Mouse (Mus musculus) macrophage (primary cell): ENCODE results near the gene Gramd1b. TPM values are rescaled to one million over a fixed set of nuclear protein-coding genes. Genes with fewer than 3 reads are reported as not detected.

Experiments used
- H3K27ac ChIP-seq: fragments of 350-480 bp; formaldehyde crosslinking; 2 replicates; pipeline ENCODE4 v1.9.0; 2021
- H3K36me3 ChIP-seq: fragments of 350-480 bp; formaldehyde crosslinking; 2 replicates; pipeline ENCODE4 v1.9.0; 2021; ENCODE audit errors: inconsistent target
- H3K4me3 ChIP-seq: fragments of 350-480 bp; formaldehyde crosslinking; 2 replicates; pipeline ENCODE4 v1.9.0; 2021; ENCODE audit errors: inconsistent target
- H3K79me2 ChIP-seq: fragments of 350-480 bp; formaldehyde crosslinking; 2 replicates; pipeline ENCODE4 v1.9.0; 2021; ENCODE audit errors: inconsistent target
- WGBS: methylation state at CpG from one replicate; pipeline ENCODE4 v1.1.7; 2026; ENCODE audit warnings: inconsistent platforms; ENCODE audit not compliant: missing documents; 5-methylcytosine and 5-hydroxymethylcytosine counted together
- polyA plus RNA-seq: library from polyadenylated mRNA; stranded (reverse); fragments of 250-400 nt; gene quantifications from 3 replicates; pipeline ENCODE4 v1.2.4, GENCODE M21; 2018; ENCODE audit warnings: inconsistent platforms

Gramd1b gene
- polyA plus RNA-seq, 1 experiment from 2014 or later, result 73.4 TPM

- Histone ChIP-seq H3K36me3 (no peaks in the 10 kb centered on the region; the same call in 1 of the 2 replicates), H3K27ac (no peak overlapping the region), H3K4me3 (no peak overlapping the region), H3K79me2 (peaks cover 84% of the 10 kb centered on the region)
- WGBS, result 92% methylated on average over 4 of the region's 4 CpGs
Measured at GRCm38 (mm10) chr9:40337131-40337820, 193.9 kb downstream of the Gramd1b start.

GRCm38 (mm10) chr9:40336701-40337100, 194.5 kb downstream of the Gramd1b start:
- no peaks in the 10 kb centered on the region; the same call in 1 of the 2 replicates for H3K36me3 ChIP-seq
- 90% methylated on average over 5 of the region's 5 CpGs for WGBS
- H3K27ac ChIP-seq, result no peak overlapping the region
- H3K79me2 ChIP-seq, result peaks cover 79% of the 10 kb centered on the region
- H3K4me3 ChIP-seq, result no peak overlapping the region

GRCm38 (mm10) chr9:40334617-40335016, 196.6 kb downstream of the Gramd1b start:
- H3K27ac ChIP-seq, result no peak overlapping the region
- H3K79me2 ChIP-seq, result peaks cover 63% of the 10 kb centered on the region
- WGBS, result 90% methylated on average over 2 of the region's 2 CpGs
- H3K36me3 ChIP-seq, result no peaks in the 10 kb centered on the region; the same call in 1 of the 2 replicates
- no peak overlapping the region for H3K4me3 ChIP-seq

- Histone ChIP-seq H3K27ac (no peak overlapping the region), H3K36me3 (no peaks in the 10 kb centered on the region; the same call in 1 of the 2 replicates), H3K79me2 (peaks cover 63% of the 10 kb centered on the region), H3K4me3 (no peak overlapping the region)
- 54% methylated on average over 9 of the region's 9 CpGs for WGBS
Measured at GRCm38 (mm10) chr9:40333649-40334396, 197.4 kb downstream of the Gramd1b start.

- WGBS, result 92% methylated on average over 31 of the region's 31 CpGs
- H3K4me3 ChIP-seq, result no peak overlapping the region
- no peaks in the 10 kb centered on the region; the same call in 1 of the 2 replicates for H3K36me3 ChIP-seq
Measured at GRCm38 (mm10) chr9:40332731-40333648, 198.2 kb downstream of the Gramd1b start.

GRCm38 (mm10) chr9:40332326-40332725, 198.9 kb downstream of the Gramd1b start:
- H3K27ac ChIP-seq, result no peak overlapping the region
- no peaks in the 10 kb centered on the region; the same call in 1 of the 2 replicates for H3K36me3 ChIP-seq
- 100% methylated on average over 4 of the region's 4 CpGs for WGBS
- no peak overlapping the region for H3K4me3 ChIP-seq
- peaks cover 63% of the 10 kb centered on the region for H3K79me2 ChIP-seq

More at GRCm38 (mm10) chr9:40332731-40333648, 198.2 kb downstream of the Gramd1b start:
- H3K27ac ChIP-seq, result no peak overlapping the region
- H3K79me2 ChIP-seq, result peaks cover 63% of the 10 kb centered on the region

- H3K4me3 ChIP-seq, result no peak overlapping the region
- WGBS, result 94% methylated on average over 15 of the region's 15 CpGs
Measured at GRCm38 (mm10) chr9:40331411-40332286, 199.5 kb downstream of the Gramd1b start.

GRCm38 (mm10) chr9:40330609-40331382, 200.4 kb downstream of the Gramd1b start:
- H3K4me3 ChIP-seq, result no peak overlapping the region
- H3K36me3 ChIP-seq, result no peaks in the 10 kb centered on the region; the same call in 1 of the 2 replicates
- peaks cover 63% of the 10 kb centered on the region for H3K79me2 ChIP-seq
- WGBS, result 57% methylated on average over 19 of the region's 19 CpGs
- peak overlapping the region; percentile 15; the same call in 1 of the 2 replicates for H3K27ac ChIP-seq

More at GRCm38 (mm10) chr9:40331411-40332286, 199.5 kb downstream of the Gramd1b start:
- no peak overlapping the region for H3K27ac ChIP-seq
- H3K36me3 ChIP-seq, result no peaks in the 10 kb centered on the region; the same call in 1 of the 2 replicates
- peaks cover 63% of the 10 kb centered on the region for H3K79me2 ChIP-seq

GRCm38 (mm10) chr9:40326260-40326915, 204.8 kb downstream of the Gramd1b start:
- 83% methylated on average over 7 of the region's 7 CpGs for WGBS
- peak overlapping the region; percentile 96 for H3K27ac ChIP-seq

GRCm38 (mm10) chr9:40324826-40325225, 206.4 kb downstream of the Gramd1b start:
- no peak overlapping the region; the same call in 1 of the 2 replicates for H3K4me3 ChIP-seq
- H3K36me3 ChIP-seq, result no peaks in the 10 kb centered on the region
- peak overlapping the region; percentile 96 for H3K27ac ChIP-seq
- peaks cover 66% of the 10 kb centered on the region for H3K79me2 ChIP-seq
- 65% methylated on average over 6 of the region's 6 CpGs for WGBS

More at GRCm38 (mm10) chr9:40326260-40326915, 204.8 kb downstream of the Gramd1b start:
- Histone ChIP-seq H3K4me3 (no peak overlapping the region), H3K36me3 (no peaks in the 10 kb centered on the region), H3K79me2 (peaks cover 58% of the 10 kb centered on the region; the same call in 1 of the 2 replicates)

GRCm38 (mm10) chr9:40324232-40324792, 206.9 kb downstream of the Gramd1b start:
- no peak overlapping the region; the same call in 1 of the 2 replicates for H3K4me3 ChIP-seq
- peak overlapping the region; percentile 96 for H3K27ac ChIP-seq
- H3K79me2 ChIP-seq, result peaks cover 66% of the 10 kb centered on the region
- 26% methylated on average over 4 of the region's 4 CpGs for WGBS
- H3K36me3 ChIP-seq, result no peaks in the 10 kb centered on the region

- WGBS, result 88% methylated on average over 6 of the region's 6 CpGs
- peak overlapping the region; percentile 96 for H3K27ac ChIP-seq
Measured at GRCm38 (mm10) chr9:40323773-40324172, 207.4 kb downstream of the Gramd1b start.

More at GRCm38 (mm10) chr9:40323773-40324172, 207.4 kb downstream of the Gramd1b start:
- peaks cover 66% of the 10 kb centered on the region for H3K79me2 ChIP-seq
- H3K36me3 ChIP-seq, result no peaks in the 10 kb centered on the region
- no peak overlapping the region for H3K4me3 ChIP-seq
